Mouse (Mus musculus) frontal cortex, adult 2 months (tissue): ENCODE results near the gene Tmem88b. TPM values are rescaled to one million over a fixed set of nuclear protein-coding genes. Genes with fewer than 3 reads are reported as not detected.
A peak's percentile ranks its signal among the peaks of the same experiment; 100 is the strongest.

Experiments
- DNase-seq, 2 experiments: peaks; one replicate each; pipeline ENCODE4 v3.0.0; 2022; ENCODE audit warnings: low spot score in 1 of 2; ENCODE audit errors: extremely low spot score in 1 of 2
- polyA plus RNA-seq: library from polyadenylated mRNA; depleted of rRNA; stranded (reverse); fragments of >200 nt; gene quantifications from 2 replicates; pipeline ENCODE4 v1.2.3, GENCODE M21; 2012; rRNA removed

Gene Tmem88b
- polyA plus RNA-seq: 24.2 and 26.8 TPM in 2 replicates

- no peak for DNase-seq
Observed at GRCm38 (mm10) chr4:155785819-155786218, at the start of gene Tmem88b. Gene Tmem88b (minus strand): TSS chr4:155785874.

GRCm38 (mm10) chr4:155833836-155834235 lies 48.2 kb upstream of the Tmem88b start:
- peak; percentile 58 to 89 for DNase-seq

- no peak for DNase-seq
Observed at GRCm38 (mm10) chr4:155833234-155833633, 47.6 kb upstream of the Tmem88b start.

- no peak for DNase-seq
Observed at GRCm38 (mm10) chr4:155832321-155832720, 46.6 kb upstream of the Tmem88b start.

- DNase-seq: no peak
Observed at GRCm38 (mm10) chr4:155831831-155832230, 46.2 kb upstream of the Tmem88b start.

- DNase-seq: peak; percentile 89 to 97
Observed at GRCm38 (mm10) chr4:155831205-155831766, 45.6 kb upstream of the Tmem88b start, which contains the start of gene Aurkaip1. Gene Aurkaip1 (plus strand): TSS chr4:155831272.

- DNase-seq: no peak
Observed at GRCm38 (mm10) chr4:155830596-155830995, 44.9 kb upstream of the Tmem88b start.

GRCm38 (mm10) chr4:155829866-155830265 lies 44.2 kb upstream of the Tmem88b start:
- DNase-seq: no peak

- no peak for DNase-seq
Observed at GRCm38 (mm10) chr4:155823443-155823842, 37.8 kb upstream of the Tmem88b start.

GRCm38 (mm10) chr4:155821025-155821424 lies 35.4 kb upstream of the Tmem88b start:
- DNase-seq: no peak

GRCm38 (mm10) chr4:155817533-155817932 lies 31.9 kb upstream of the Tmem88b start:
- no peak for DNase-seq

GRCm38 (mm10) chr4:155812665-155813181 lies 27.0 kb upstream of the Tmem88b start:
- DNase-seq: no peak

- peak; percentile 82 to 93 for DNase-seq
Observed at GRCm38 (mm10) chr4:155811929-155812664, 26.4 kb upstream of the Tmem88b start, which contains the start of gene Ccnl2. Gene Ccnl2 (plus strand): TSS chr4:155812489.

GRCm38 (mm10) chr4:155807841-155808240 lies 22.2 kb upstream of the Tmem88b start:
- DNase-seq: no peak

- peak; percentile 83 to 97 for DNase-seq
Observed at GRCm38 (mm10) chr4:155803340-155804041, 17.8 kb upstream of the Tmem88b start.

- no peak for DNase-seq
Observed at GRCm38 (mm10) chr4:155802741-155803339, 17.2 kb upstream of the Tmem88b start, which contains the start of gene Mrpl20. Gene Mrpl20 (plus strand): TSS chr4:155802878.

GRCm38 (mm10) chr4:155802075-155802474 lies 16.4 kb upstream of the Tmem88b start:
- no peak for DNase-seq

GRCm38 (mm10) chr4:155793730-155794129 lies 8.1 kb upstream of the Tmem88b start:
- no peak for DNase-seq

GRCm38 (mm10) chr4:155791240-155791933 lies 5.7 kb upstream of the Tmem88b start:
- DNase-seq: no peak

- no peak for DNase-seq
Observed at GRCm38 (mm10) chr4:155790650-155791161, 5.0 kb upstream of the Tmem88b start.
